Mouse (Mus musculus) lung, postnatal 14 days (tissue): Measurements from ENCODE around the gene Bcar1.

ENCODE experiments used
- DNase-seq: peaks from one replicate; pipeline ENCODE4 v3.0.0; 2021

Gene Bcar1

GRCm38 (mm10) chr8:111713291-111713690, 30.3 kb downstream of the Bcar1 start:
- DNase-seq: no peak

- DNase-seq: peak; percentile 75
Observed at GRCm38 (mm10) chr8:111712588-111712987, 31.0 kb downstream of the Bcar1 start.

GRCm38 (mm10) chr8:111712135-111712534, 31.5 kb downstream of the Bcar1 start:
- DNase-seq: no peak

GRCm38 (mm10) chr8:111710777-111711485, 32.7 kb downstream of the Bcar1 start:
- no peak for DNase-seq

GRCm38 (mm10) chr8:111709223-111709622, 34.4 kb downstream of the Bcar1 start:
- no peak for DNase-seq

GRCm38 (mm10) chr8:111708265-111708664, 35.3 kb downstream of the Bcar1 start:
- no peak for DNase-seq

GRCm38 (mm10) chr8:111705699-111706098, 37.9 kb downstream of the Bcar1 start:
- no peak for DNase-seq

GRCm38 (mm10) chr8:111705222-111705621, 38.4 kb downstream of the Bcar1 start:
- DNase-seq: no peak

- DNase-seq: no peak
Observed at GRCm38 (mm10) chr8:111704585-111704984, 39.0 kb downstream of the Bcar1 start.

GRCm38 (mm10) chr8:111701380-111701779, 42.2 kb downstream of the Bcar1 start:
- no peak for DNase-seq

- no peak for DNase-seq
Observed at GRCm38 (mm10) chr8:111700740-111701139, 42.9 kb downstream of the Bcar1 start.

GRCm38 (mm10) chr8:111700201-111700600, 43.4 kb downstream of the Bcar1 start:
- DNase-seq: no peak

GRCm38 (mm10) chr8:111699035-111699434, 44.6 kb downstream of the Bcar1 start:
- DNase-seq: no peak

- DNase-seq: no peak
Observed at GRCm38 (mm10) chr8:111697655-111698054, 46.0 kb downstream of the Bcar1 start.

- DNase-seq: no peak
Observed at GRCm38 (mm10) chr8:111695441-111695840, 48.2 kb downstream of the Bcar1 start.

- no peak for DNase-seq
Observed at GRCm38 (mm10) chr8:111693261-111693741, 50.3 kb downstream of the Bcar1 start.

- DNase-seq: no peak
Observed at GRCm38 (mm10) chr8:111690960-111691445, 52.6 kb downstream of the Bcar1 start, which contains the start of gene Ctrb1. Gene Ctrb1 (minus strand): TSS chr8:111691010.

- no peak for DNase-seq
Observed at GRCm38 (mm10) chr8:111686881-111687280, 56.7 kb downstream of the Bcar1 start.

GRCm38 (mm10) chr8:111682521-111682920, 61.1 kb downstream of the Bcar1 start:
- DNase-seq: no peak

GRCm38 (mm10) chr8:111681153-111681552, 62.5 kb downstream of the Bcar1 start:
- no peak for DNase-seq

GRCm38 (mm10) chr8:111680423-111681028, 63.1 kb downstream of the Bcar1 start:
- no peak for DNase-seq

- DNase-seq: no peak
Observed at GRCm38 (mm10) chr8:111678848-111679247, 64.8 kb downstream of the Bcar1 start.

GRCm38 (mm10) chr8:111678111-111678510, 65.5 kb downstream of the Bcar1 start:
- peak; percentile 78 for DNase-seq

GRCm38 (mm10) chr8:111676237-111676636, 67.4 kb downstream of the Bcar1 start:
- no peak for DNase-seq
